Mouse (Mus musculus) ES-Bruce4 (cell line): ENCODE measurements around the gene Olfr420. TPM values are rescaled to one million over a fixed set of nuclear protein-coding genes. Genes with fewer than 3 reads are reported as not detected.

ENCODE experiments used
- H3K27ac ChIP-seq: 2 replicates; pipeline ENCODE4 v1.5.1; 2012; ENCODE audit warnings: low read length, inconsistent platforms; ENCODE audit not compliant: insufficient read depth
- H3K27me3 ChIP-seq: 2 replicates; pipeline ENCODE4 v1.6.1; 2012; ENCODE audit warnings: mild to moderate bottlenecking, low read length, inconsistent platforms; ENCODE audit not compliant: control insufficient read depth, poor library complexity, insufficient read depth, severe bottlenecking
- H3K36me3 ChIP-seq: 2 replicates; pipeline ENCODE4 v1.6.1; 2012; ENCODE audit warnings: inconsistent platforms, mild to moderate bottlenecking, low read length, moderate library complexity; ENCODE audit not compliant: control insufficient read depth, poor library complexity, insufficient read depth, severe bottlenecking
- H3K4me1 ChIP-seq: one replicate; pipeline ENCODE4 v1.8.1; 2011; ENCODE audit warnings: low read length; ENCODE audit not compliant: control insufficient read depth, insufficient read depth
- H3K4me3 ChIP-seq: 2 replicates; pipeline ENCODE4 v1.5.1; 2011; ENCODE audit warnings: low read depth, mild to moderate bottlenecking, low read length
- H3K9ac ChIP-seq: 2 replicates; pipeline ENCODE4 v1.6.1; 2012; ENCODE audit warnings: low read depth, mild to moderate bottlenecking, inconsistent platforms; ENCODE audit not compliant: poor library complexity, severe bottlenecking
- H3K9me3 ChIP-seq: replicated peaks from 2 replicates; pipeline ENCODE4 v1.6.1; 2012; ENCODE audit warnings: mild to moderate bottlenecking, low read length, inconsistent platforms; ENCODE audit not compliant: control insufficient read depth, poor library complexity, insufficient read depth, severe bottlenecking
- CTCF ChIP-seq: IDR thresholded peaks from one replicate; pipeline ENCODE4 v1.8.1; 2011; ENCODE audit warnings: low read depth, low read length
- EP300 ChIP-seq: IDR thresholded peaks from 2 replicates; pipeline ENCODE4 v1.6.1; 2011; ENCODE audit warnings: low read depth, low read length; ENCODE audit not compliant: insufficient read depth
- POLR2A ChIP-seq: IDR thresholded peaks from one replicate; pipeline ENCODE4 v1.8.1; 2011; ENCODE audit warnings: low read length; ENCODE audit not compliant: insufficient read depth
- polyA plus RNA-seq: library from polyadenylated mRNA; stranded (reverse); fragments of >200 nt; gene quantifications from 2 replicates; pipeline ENCODE4 v1.2.4, GENCODE M21; 2011; ENCODE audit warnings: low read depth; ENCODE audit not compliant: missing spikeins, insufficient read depth, insufficient read length

Olfr420 gene
- polyA plus RNA-seq, 1 experiment, result not detected

GRCm38 (mm10) chr1:174149289-174149688 is 6.1 kb upstream of the Olfr420 start:
- no peaks in the 10 kb centered on the region for H3K4me1 ChIP-seq
- H3K27me3 ChIP-seq, result no peaks in the 10 kb centered on the region
- H3K27ac ChIP-seq, result no peak overlapping the region
- no peaks in the 10 kb centered on the region for H3K36me3 ChIP-seq
- TF ChIP-seq POLR2A, result no peak
- TF ChIP-seq CTCF, result no peak
- no peak for TF ChIP-seq EP300
- no peaks in the 10 kb centered on the region for H3K9me3 ChIP-seq
- H3K4me3 ChIP-seq, result no peak overlapping the region
- H3K9ac ChIP-seq, result no peak overlapping the region

DNA sequence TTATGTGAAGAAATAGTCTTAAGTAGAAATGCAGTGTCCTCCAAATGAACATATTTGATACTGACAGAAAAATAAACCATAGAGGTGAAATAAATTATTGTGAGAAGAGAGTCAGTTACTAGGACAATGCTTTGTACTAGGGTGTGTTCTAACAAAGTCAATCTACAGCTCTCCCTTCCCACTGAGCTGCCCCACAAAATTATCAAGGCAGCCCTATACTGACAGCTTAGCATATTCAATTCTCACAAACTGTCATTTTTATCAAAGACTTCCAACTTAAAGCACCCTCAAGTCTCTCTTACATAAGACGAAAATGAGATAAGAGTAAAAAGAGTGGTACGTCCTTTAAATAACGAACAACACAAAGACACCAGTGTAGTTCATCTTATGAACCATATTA is 2.2 kb downstream of the Olfr420 start:
- no peaks in the 10 kb centered on the region for H3K4me1 ChIP-seq
- no peak overlapping the region for H3K27ac ChIP-seq
- TF ChIP-seq EP300 (no peak), CTCF (no peak), POLR2A (no peak)
- H3K9ac ChIP-seq, result no peak overlapping the region
- no peak overlapping the region for H3K4me3 ChIP-seq
- no peaks in the 10 kb centered on the region for H3K36me3 ChIP-seq
- H3K27me3 ChIP-seq, result no peaks in the 10 kb centered on the region
- no peaks in the 10 kb centered on the region for H3K9me3 ChIP-seq

DNA sequence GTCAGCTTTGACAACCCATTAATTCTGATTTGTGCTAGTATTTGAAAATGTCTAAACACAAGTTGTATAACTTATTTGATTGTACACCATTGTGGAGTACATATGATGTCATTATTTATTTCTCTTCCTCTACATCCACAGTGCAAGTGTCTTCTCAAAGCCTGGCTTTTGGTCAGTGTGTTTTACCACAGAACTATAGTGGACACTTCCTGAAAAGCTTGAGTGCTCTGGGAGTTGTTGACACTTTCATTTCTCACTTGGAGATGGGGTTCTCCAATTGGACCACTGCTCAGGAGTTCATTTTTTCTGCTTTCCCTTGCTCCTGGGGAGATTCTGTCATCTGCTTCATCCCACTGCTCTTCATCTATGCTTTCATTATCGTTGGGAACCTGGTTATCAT is 3.1 kb downstream of the Olfr420 start:
- H3K9me3 ChIP-seq, result no peaks in the 10 kb centered on the region
- no peak overlapping the region for H3K27ac ChIP-seq
- H3K4me1 ChIP-seq, result no peaks in the 10 kb centered on the region
- H3K27me3 ChIP-seq, result no peaks in the 10 kb centered on the region
- TF ChIP-seq CTCF (no peak), POLR2A (no peak), EP300 (no peak)
- H3K4me3 ChIP-seq, result no peak overlapping the region
- no peak overlapping the region for H3K9ac ChIP-seq
- no peaks in the 10 kb centered on the region for H3K36me3 ChIP-seq

DNA sequence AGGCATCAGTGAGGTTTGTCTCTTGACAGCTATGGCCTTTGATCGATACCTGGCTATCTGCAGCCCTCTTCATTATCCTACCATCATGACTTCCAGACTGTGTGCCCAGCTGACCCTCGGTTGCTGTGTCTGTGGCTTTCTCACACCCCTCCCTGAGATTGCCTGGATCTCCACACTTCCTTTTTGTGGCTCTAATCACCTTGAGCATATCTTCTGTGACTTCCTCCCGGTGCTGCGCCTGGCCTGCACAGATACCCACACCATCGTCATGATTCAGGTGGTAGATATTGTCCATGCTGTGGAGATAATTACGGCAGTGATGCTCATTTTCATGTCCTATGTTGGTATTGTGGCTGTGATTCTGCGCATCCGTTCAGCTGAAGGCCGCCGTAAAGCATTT is 3.7 kb downstream of the Olfr420 start:
- no peak overlapping the region for H3K4me3 ChIP-seq

GRCm38 (mm10) chr1:174169024-174169423 is 13.6 kb downstream of the Olfr420 start:
- Histone ChIP-seq H3K27me3 (no peaks in the 10 kb centered on the region), H3K9me3 (no peaks in the 10 kb centered on the region), H3K4me1 (peaks cover 3% of the 10 kb centered on the region), H3K9ac (no peak overlapping the region), H3K4me3 (no peak overlapping the region), H3K27ac (no peak overlapping the region), H3K36me3 (no peaks in the 10 kb centered on the region)
- TF ChIP-seq CTCF (no peak), EP300 (no peak), POLR2A (no peak)

More for the DNA sequence above, 3.7 kb downstream of the Olfr420 start:
- Histone ChIP-seq H3K9ac (no peak overlapping the region), H3K27me3 (no peaks in the 10 kb centered on the region), H3K9me3 (no peaks in the 10 kb centered on the region), H3K4me1 (no peaks in the 10 kb centered on the region), H3K27ac (no peak overlapping the region), H3K36me3 (no peaks in the 10 kb centered on the region)
- TF ChIP-seq EP300, result no peak

GRCm38 (mm10) chr1:174170706-174171501 is 15.5 kb downstream of the Olfr420 start:
- Histone ChIP-seq H3K4me3 (no peak overlapping the region), H3K9ac (no peak overlapping the region), H3K9me3 (no peaks in the 10 kb centered on the region), H3K27me3 (no peaks in the 10 kb centered on the region), H3K27ac (no peak overlapping the region), H3K4me1 (peaks cover 3% of the 10 kb centered on the region), H3K36me3 (peaks cover 3% of the 10 kb centered on the region; the same call in 1 of the 2 replicates)
- TF ChIP-seq EP300, result no peak
